Mouse (Mus musculus) ES-Bruce4 (cell line): ENCODE measurements around the gene Bin2. TPM values are rescaled to one million over a fixed set of nuclear protein-coding genes. Genes with fewer than 3 reads are reported as not detected.
A peak's percentile ranks its signal among the peaks of the same experiment; 100 is the strongest.

ENCODE experiments used
- H3K27ac ChIP-seq: 2 replicates; pipeline ENCODE4 v1.5.1; 2012; ENCODE audit warnings: low read length, inconsistent platforms; ENCODE audit not compliant: insufficient read depth
- H3K27me3 ChIP-seq: 2 replicates; pipeline ENCODE4 v1.6.1; 2012; ENCODE audit warnings: mild to moderate bottlenecking, low read length, inconsistent platforms; ENCODE audit not compliant: control insufficient read depth, poor library complexity, insufficient read depth, severe bottlenecking
- H3K36me3 ChIP-seq: 2 replicates; pipeline ENCODE4 v1.6.1; 2012; ENCODE audit warnings: inconsistent platforms, mild to moderate bottlenecking, low read length, moderate library complexity; ENCODE audit not compliant: control insufficient read depth, poor library complexity, insufficient read depth, severe bottlenecking
- H3K4me1 ChIP-seq: one replicate; pipeline ENCODE4 v1.8.1; 2011; ENCODE audit warnings: low read length; ENCODE audit not compliant: control insufficient read depth, insufficient read depth
- H3K4me3 ChIP-seq: 2 replicates; pipeline ENCODE4 v1.5.1; 2011; ENCODE audit warnings: low read depth, mild to moderate bottlenecking, low read length
- H3K9ac ChIP-seq: 2 replicates; pipeline ENCODE4 v1.6.1; 2012; ENCODE audit warnings: low read depth, mild to moderate bottlenecking, inconsistent platforms; ENCODE audit not compliant: poor library complexity, severe bottlenecking
- H3K9me3 ChIP-seq: replicated peaks from 2 replicates; pipeline ENCODE4 v1.6.1; 2012; ENCODE audit warnings: mild to moderate bottlenecking, low read length, inconsistent platforms; ENCODE audit not compliant: control insufficient read depth, poor library complexity, insufficient read depth, severe bottlenecking
- CTCF ChIP-seq: IDR thresholded peaks from one replicate; pipeline ENCODE4 v1.8.1; 2011; ENCODE audit warnings: low read depth, low read length
- EP300 ChIP-seq: IDR thresholded peaks from 2 replicates; pipeline ENCODE4 v1.6.1; 2011; ENCODE audit warnings: low read depth, low read length; ENCODE audit not compliant: insufficient read depth
- POLR2A ChIP-seq: IDR thresholded peaks from one replicate; pipeline ENCODE4 v1.8.1; 2011; ENCODE audit warnings: low read length; ENCODE audit not compliant: insufficient read depth
- polyA plus RNA-seq: library from polyadenylated mRNA; stranded (reverse); fragments of >200 nt; gene quantifications from 2 replicates; pipeline ENCODE4 v1.2.4, GENCODE M21; 2011; ENCODE audit warnings: low read depth; ENCODE audit not compliant: missing spikeins, insufficient read depth, insufficient read length

The Bin2 gene
- polyA plus RNA-seq, 1 experiment = 30.0 TPM

DNA sequence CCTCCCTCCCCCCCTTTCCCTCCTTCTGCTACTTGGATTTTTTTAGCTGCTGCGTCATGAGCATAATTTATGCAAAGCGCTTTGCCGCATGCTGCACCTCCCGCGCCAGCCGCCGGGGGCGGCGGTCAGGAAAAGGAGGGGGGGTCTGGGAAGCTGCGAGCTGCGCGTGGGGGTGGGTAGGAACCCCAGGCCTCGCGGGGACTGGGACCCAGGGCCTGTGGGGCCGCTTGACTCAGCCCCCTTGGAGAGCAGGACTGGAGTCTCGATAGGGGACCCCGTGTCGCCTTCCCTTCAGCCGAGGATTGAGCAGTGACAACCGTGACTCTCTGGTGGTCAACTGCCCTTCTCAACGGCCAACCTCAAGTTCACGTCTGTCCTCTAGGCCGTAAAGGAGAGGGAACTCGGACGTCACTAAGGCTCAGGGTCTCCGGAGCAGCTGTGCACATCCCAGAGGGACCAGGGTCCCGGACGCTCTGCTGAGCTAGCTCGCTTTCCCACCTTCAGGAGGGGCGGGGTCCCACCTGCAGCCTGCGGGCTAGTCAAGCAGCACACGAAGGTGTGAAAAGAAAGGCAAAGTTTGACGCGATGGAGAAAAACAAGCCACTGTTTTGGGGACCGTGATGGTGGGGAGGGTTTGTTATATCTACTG, 69.2 kb downstream of the Bin2 start:
- TF ChIP-seq EP300 (no peak), CTCF (no peak), POLR2A (no peak)
- Histone ChIP-seq H3K4me1 (no peaks in the 10 kb centered on the region), H3K4me3 (peak overlapping the region; percentile 66), H3K27ac (no peak overlapping the region), H3K36me3 (no peaks in the 10 kb centered on the region), H3K9ac (peak overlapping the region; percentile 83), H3K27me3 (peaks cover 15% of the 10 kb centered on the region), H3K9me3 (no peaks in the 10 kb centered on the region)

- no peaks in the 10 kb centered on the region for H3K9me3 ChIP-seq
- peak within 1 kb of the TSS; percentile 66 for H3K4me3 ChIP-seq
- peak within 1 kb of the TSS; percentile 83 for H3K9ac ChIP-seq
- H3K36me3 ChIP-seq = no peaks in the 10 kb centered on the region
- no peak within 1 kb of the TSS for H3K27ac ChIP-seq
- H3K27me3 ChIP-seq = peaks cover 15% of the 10 kb centered on the region
- TF ChIP-seq EP300 (no peak), CTCF (no peak), POLR2A (no peak)
- no peaks in the 10 kb centered on the region for H3K4me1 ChIP-seq
Observed at GRCm38 (mm10) chr15:100599276-100600046, 69.9 kb downstream of the Bin2 start, which contains the start of gene Pou6f1. Gene Pou6f1, minus strand, starts transcription at chr15:100599984.

GRCm38 (mm10) chr15:100598883-100599275, 70.5 kb downstream of the Bin2 start:
- Histone ChIP-seq H3K27me3 (peaks cover 15% of the 10 kb centered on the region), H3K4me3 (peak overlapping the region; percentile 30; the same call in 1 of the 2 replicates), H3K9ac (peak overlapping the region; percentile 83), H3K4me1 (no peaks in the 10 kb centered on the region), H3K9me3 (no peaks in the 10 kb centered on the region), H3K36me3 (no peaks in the 10 kb centered on the region), H3K27ac (no peak overlapping the region)
- no peak for TF ChIP-seq CTCF
- TF ChIP-seq POLR2A = no peak
- no peak for TF ChIP-seq EP300

DNA sequence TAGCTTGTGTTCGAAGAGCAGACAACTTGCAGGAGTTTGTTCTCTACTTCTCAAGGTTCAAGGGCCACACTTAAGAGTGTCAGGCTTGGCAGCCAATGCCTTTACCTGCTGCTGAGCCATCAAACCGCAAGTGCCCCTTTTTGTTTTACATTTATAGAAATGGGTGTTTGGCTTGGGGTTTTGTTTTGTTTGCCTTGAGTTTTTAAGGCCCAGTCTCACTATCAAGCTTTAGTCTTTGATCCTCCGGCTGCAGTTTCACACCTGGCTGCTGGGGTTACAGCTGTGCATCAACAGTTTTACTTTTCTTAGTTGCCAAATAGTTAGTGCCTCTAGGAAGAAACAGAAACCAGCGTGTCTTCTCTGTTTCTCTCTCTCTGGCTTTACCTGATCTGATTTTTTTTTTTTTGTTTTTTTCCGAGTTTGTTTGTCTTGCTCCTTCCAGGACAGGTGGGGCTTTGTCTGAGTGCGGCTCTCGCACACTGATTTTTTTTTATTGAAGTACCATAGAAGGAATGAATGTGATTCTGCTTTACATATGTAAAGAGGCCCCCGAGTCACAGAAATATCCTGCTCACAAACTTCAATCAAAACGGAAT, 71.0 kb downstream of the Bin2 start:
- peaks cover 15% of the 10 kb centered on the region for H3K27me3 ChIP-seq
- H3K36me3 ChIP-seq = no peaks in the 10 kb centered on the region
- TF ChIP-seq CTCF = no peak
- TF ChIP-seq EP300 = no peak
- no peak for TF ChIP-seq POLR2A
- H3K27ac ChIP-seq = no peak overlapping the region
- H3K4me1 ChIP-seq = no peaks in the 10 kb centered on the region
- H3K9ac ChIP-seq = no peak overlapping the region
- no peak overlapping the region for H3K4me3 ChIP-seq
- no peaks in the 10 kb centered on the region for H3K9me3 ChIP-seq

GRCm38 (mm10) chr15:100592817-100593216, 76.5 kb downstream of the Bin2 start:
- no peaks in the 10 kb centered on the region for H3K4me1 ChIP-seq
- no peaks in the 10 kb centered on the region for H3K27me3 ChIP-seq
- TF ChIP-seq POLR2A (no peak), EP300 (no peak), CTCF (no peak)
- H3K4me3 ChIP-seq = no peak overlapping the region
- H3K36me3 ChIP-seq = no peaks in the 10 kb centered on the region
- H3K9ac ChIP-seq = no peak overlapping the region
- H3K27ac ChIP-seq = no peak overlapping the region
- H3K9me3 ChIP-seq = no peaks in the 10 kb centered on the region

Other genes with a start within 250 kb of the Bin2 start
- not detected in 2 replicates for gene Gm5475, start 247.4 kb downstream of the Bin2 start, polyA plus RNA-seq
- gene Slc11a2, start 244.5 kb downstream of the Bin2 start, polyA plus RNA-seq = 24.0 and 29.9 TPM in 2 replicates
- 9.5 and 10.3 TPM in 2 replicates for gene Letmd1, start 200.5 kb downstream of the Bin2 start, polyA plus RNA-seq
- 6.6 and 6.8 TPM in 2 replicates for gene Csrnp2, start 174.1 kb downstream of the Bin2 start, polyA plus RNA-seq
- 14.2 and 15.7 TPM in 2 replicates for gene Tfcp2, start 117.5 kb downstream of the Bin2 start, polyA plus RNA-seq
- gene Pou6f1, start 69.6 kb downstream of the Bin2 start, polyA plus RNA-seq = 4.9 and 7.3 TPM in 2 replicates
- gene Dazap2, start 54.2 kb downstream of the Bin2 start, polyA plus RNA-seq = 70.7 and 85.2 TPM in 2 replicates
- gene Smagp, start 32.6 kb downstream of the Bin2 start, polyA plus RNA-seq = 36.6 and 45.6 TPM in 2 replicates
- 2.0 and 2.4 TPM in 2 replicates for gene Cela1, start 18.4 kb upstream of the Bin2 start, polyA plus RNA-seq
- 25.1 and 28.1 TPM in 2 replicates for gene Galnt6, start 59.8 kb upstream of the Bin2 start, polyA plus RNA-seq
- 15.6 and 18.7 TPM in 2 replicates for gene Slc4a8, start 92.2 kb upstream of the Bin2 start, polyA plus RNA-seq
- gene Scn8a, start 200.3 kb upstream of the Bin2 start, polyA plus RNA-seq = 7.0 and 8.9 TPM in 2 replicates